Mouse (Mus musculus): ENCODE results near the gene Tmprss9. TPM values are rescaled to one million over a fixed set of nuclear protein-coding genes. Genes with fewer than 3 reads are reported as not detected.

The Tmprss9 gene
- polyA plus RNA-seq, 1 experiment from 2014 or later: not detected

DNA sequence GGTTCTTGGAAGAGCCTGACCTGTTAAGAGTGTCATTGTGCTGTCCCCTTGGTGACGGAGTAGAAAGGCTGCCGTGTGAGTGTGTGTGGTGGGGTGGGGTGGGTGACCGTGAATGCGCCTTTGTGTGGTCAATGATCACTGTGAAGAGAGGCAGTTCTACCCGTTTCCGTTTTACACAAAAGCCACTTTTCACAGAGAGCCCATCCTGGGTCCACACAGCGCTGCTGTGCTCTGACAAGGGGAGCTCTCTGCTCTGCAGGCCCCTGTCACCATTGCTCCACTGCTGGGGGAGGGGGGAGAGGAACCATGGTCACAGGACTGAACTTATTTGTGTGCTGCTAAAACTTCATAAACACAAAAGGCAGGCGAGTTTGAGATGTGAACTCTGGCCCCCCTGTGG lies 14.3 kb upstream of the Tmprss9 start:
- H3K36me3 ChIP-seq (ENCODE audit: control insufficient read depth, insufficient read depth): peaks cover 17% of the 10 kb centered on the region
- no peaks in the 10 kb centered on the region for H3K27me3 ChIP-seq (replicated peaks; ENCODE audit: control insufficient read depth, insufficient read depth, low read length)
- peaks cover 12% of the 10 kb centered on the region; the same call in 1 of the 2 replicates for H3K4me1 ChIP-seq (replicated peaks; ENCODE audit: control insufficient read depth, insufficient read depth, low read length)
- no peaks in the 10 kb centered on the region for H3K9me3 ChIP-seq (ENCODE audit: control insufficient read depth)
- ATAC-seq: no peak
- H3K9ac ChIP-seq (ENCODE audit: low read depth, low read length): peak overlapping the region; percentile 22; the same call in 1 of the 2 replicates
- 56% methylated on average over 8 of the region's 8 CpGs for WGBS
- no peak overlapping the region for H3K27ac ChIP-seq (ENCODE audit: low read depth, low read length)
- H3K4me2 ChIP-seq (replicated peaks; ENCODE audit: low read depth): no peak overlapping the region; the same call in 1 of the 2 replicates
- TF ChIP-seq CTCF (IDR thresholded peaks at IDR 0.05; ENCODE audit: low read depth): no peak
- H3K4me3 ChIP-seq (ENCODE audit: low read depth, low read length): no peak overlapping the region

- no peak for ATAC-seq
- no peak for TF ChIP-seq CTCF (IDR thresholded peaks at IDR 0.05; ENCODE audit: low read depth)
Measured at GRCm38 (mm10) chr10:80857848-80858247, 13.8 kb upstream of the Tmprss9 start.

GRCm38 (mm10) chr10:80858350-80858935 lies 13.2 kb upstream of the Tmprss9 start:
- Histone ChIP-seq H3K27me3 (replicated peaks; ENCODE audit: control insufficient read depth, insufficient read depth, low read length) (no peaks in the 10 kb centered on the region), H3K4me2 (replicated peaks; ENCODE audit: low read depth) (no peak overlapping the region), H3K4me3 (ENCODE audit: low read depth, low read length) (no peak overlapping the region), H3K9me3 (ENCODE audit: control insufficient read depth) (no peaks in the 10 kb centered on the region), H3K36me3 (ENCODE audit: control insufficient read depth, insufficient read depth) (peaks cover 20% of the 10 kb centered on the region), H3K27ac (ENCODE audit: low read depth, low read length) (no peak overlapping the region), H3K4me1 (replicated peaks; ENCODE audit: control insufficient read depth, insufficient read depth, low read length) (peaks cover 12% of the 10 kb centered on the region; the same call in 1 of the 2 replicates), H3K9ac (ENCODE audit: low read depth, low read length) (no peak overlapping the region)
- no peak for ATAC-seq
- TF ChIP-seq CTCF (IDR thresholded peaks at IDR 0.05; ENCODE audit: low read depth): no peak
- 66% methylated on average over 7 of the region's 7 CpGs for WGBS

More at GRCm38 (mm10) chr10:80857848-80858247, 13.8 kb upstream of the Tmprss9 start:
- Histone ChIP-seq H3K9ac (ENCODE audit: low read depth, low read length) (0 out of 2 replicates have a peak overlapping the region, but pooled peaks have one; percentile 22), H3K27me3 (replicated peaks; ENCODE audit: control insufficient read depth, insufficient read depth, low read length) (no peaks in the 10 kb centered on the region), H3K4me2 (replicated peaks; ENCODE audit: low read depth) (no peak overlapping the region), H3K4me1 (replicated peaks; ENCODE audit: control insufficient read depth, insufficient read depth, low read length) (peaks cover 12% of the 10 kb centered on the region; the same call in 1 of the 2 replicates), H3K9me3 (ENCODE audit: control insufficient read depth) (no peaks in the 10 kb centered on the region), H3K27ac (ENCODE audit: low read depth, low read length) (no peak overlapping the region), H3K36me3 (ENCODE audit: control insufficient read depth, insufficient read depth) (peaks cover 19% of the 10 kb centered on the region), H3K4me3 (ENCODE audit: low read depth, low read length) (no peak overlapping the region)
- WGBS: 59% methylated on average over 3 of the region's 3 CpGs

DNA sequence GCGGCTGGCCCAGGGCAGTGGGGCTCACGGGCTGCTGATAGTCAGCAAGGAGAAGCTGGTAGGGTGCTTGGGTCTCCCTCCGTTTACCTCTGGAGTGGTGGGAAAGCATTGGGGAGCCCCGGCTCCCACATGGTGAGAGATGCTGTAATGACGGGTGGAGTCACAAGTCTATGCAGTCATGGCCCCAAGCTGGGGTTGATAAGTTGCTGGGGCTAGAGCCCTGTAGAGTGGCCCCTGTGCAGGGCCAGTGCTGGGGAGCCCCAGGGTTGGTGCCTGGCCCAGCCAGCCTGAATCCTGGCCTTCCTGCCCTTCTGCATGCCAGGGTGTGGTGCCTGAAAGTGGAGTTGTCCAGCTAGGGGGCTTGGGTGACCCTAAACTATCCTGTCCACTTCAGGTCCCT lies 9.3 kb upstream of the Tmprss9 start:
- TF ChIP-seq CTCF (IDR thresholded peaks at IDR 0.05; ENCODE audit: low read depth): no peak
- Histone ChIP-seq H3K4me1 (replicated peaks; ENCODE audit: control insufficient read depth, insufficient read depth, low read length) (no peaks in the 10 kb centered on the region), H3K27me3 (replicated peaks; ENCODE audit: control insufficient read depth, insufficient read depth, low read length) (no peaks in the 10 kb centered on the region), H3K27ac (ENCODE audit: low read depth, low read length) (no peak overlapping the region), H3K9ac (ENCODE audit: low read depth, low read length) (no peak overlapping the region), H3K4me3 (ENCODE audit: low read depth, low read length) (no peak overlapping the region), H3K9me3 (ENCODE audit: control insufficient read depth) (no peaks in the 10 kb centered on the region), H3K36me3 (ENCODE audit: control insufficient read depth, insufficient read depth) (peaks cover 49% of the 10 kb centered on the region), H3K4me2 (replicated peaks; ENCODE audit: low read depth) (no peak overlapping the region)
- no peak for ATAC-seq
- 93% methylated on average over 5 of the region's 5 CpGs for WGBS

GRCm38 (mm10) chr10:80864446-80864845 lies 7.2 kb upstream of the Tmprss9 start:
- WGBS: 89% methylated on average over 16 of the region's 16 CpGs
- Histone ChIP-seq H3K9ac (ENCODE audit: low read depth, low read length) (no peak overlapping the region), H3K9me3 (ENCODE audit: control insufficient read depth) (no peaks in the 10 kb centered on the region), H3K4me3 (ENCODE audit: low read depth, low read length) (no peak overlapping the region), H3K36me3 (ENCODE audit: control insufficient read depth, insufficient read depth) (peaks cover 55% of the 10 kb centered on the region), H3K4me1 (replicated peaks; ENCODE audit: control insufficient read depth, insufficient read depth, low read length) (no peaks in the 10 kb centered on the region), H3K27me3 (replicated peaks; ENCODE audit: control insufficient read depth, insufficient read depth, low read length) (no peaks in the 10 kb centered on the region), H3K27ac (ENCODE audit: low read depth, low read length) (no peak overlapping the region), H3K4me2 (replicated peaks; ENCODE audit: low read depth) (no peak overlapping the region)
- no peak for TF ChIP-seq CTCF (IDR thresholded peaks at IDR 0.05; ENCODE audit: low read depth)
- ATAC-seq: no peak

GRCm38 (mm10) chr10:80870993-80871392 lies 655 bp upstream of the Tmprss9 start:
- Histone ChIP-seq H3K36me3 (ENCODE audit: control insufficient read depth, insufficient read depth) (peaks cover 13% of the 10 kb centered on the region), H3K27me3 (replicated peaks; ENCODE audit: control insufficient read depth, insufficient read depth, low read length) (no peaks in the 10 kb centered on the region), H3K4me1 (replicated peaks; ENCODE audit: control insufficient read depth, insufficient read depth, low read length) (no peaks in the 10 kb centered on the region), H3K9me3 (ENCODE audit: control insufficient read depth) (no peaks in the 10 kb centered on the region), H3K4me3 (ENCODE audit: low read depth, low read length) (no peak overlapping the region), H3K4me2 (replicated peaks; ENCODE audit: low read depth) (no peak overlapping the region), H3K27ac (ENCODE audit: low read depth, low read length) (no peak overlapping the region), H3K9ac (ENCODE audit: low read depth, low read length) (no peak overlapping the region)
- ATAC-seq: no peak
- WGBS: 53% methylated on average over 3 of the region's 6 CpGs
- no peak for TF ChIP-seq CTCF (IDR thresholded peaks at IDR 0.05; ENCODE audit: low read depth)
